Mouse (Mus musculus): ENCODE data around the gene Trappc2l.

GRCm38 (mm10) chr8:122665221-122665620, 53.8 kb downstream of the Trappc2l start:
- TF ChIP-seq CTCF (conservative IDR thresholded peaks at IDR 0.05; ENCODE audit: low read length) (no peak), POU5F1 (IDR thresholded peaks at IDR 0.05; ENCODE audit: borderline replicate concordance, low read length) (no peak)
